Mouse (Mus musculus) cortical plate, adult 2 months (tissue): ENCODE measurements around the gene Irf7.

Source experiments
- CTCF ChIP-seq: fragments of 200-500 bp; IDR thresholded peaks from 2 replicates; pipeline ENCODE4 v1.5.1; 2011; ENCODE audit warnings: mild to moderate bottlenecking, control low read depth, low read length; ENCODE audit not compliant: insufficient read depth; ENCODE audit errors: extremely low read depth
- POLR2A ChIP-seq: fragments of 200-500 bp; IDR thresholded peaks from 2 replicates; pipeline ENCODE4 v1.6.1; 2011; ENCODE audit warnings: mild to moderate bottlenecking, low read length, control low read depth; ENCODE audit not compliant: insufficient read depth; ENCODE audit errors: extremely low read depth

DNA sequence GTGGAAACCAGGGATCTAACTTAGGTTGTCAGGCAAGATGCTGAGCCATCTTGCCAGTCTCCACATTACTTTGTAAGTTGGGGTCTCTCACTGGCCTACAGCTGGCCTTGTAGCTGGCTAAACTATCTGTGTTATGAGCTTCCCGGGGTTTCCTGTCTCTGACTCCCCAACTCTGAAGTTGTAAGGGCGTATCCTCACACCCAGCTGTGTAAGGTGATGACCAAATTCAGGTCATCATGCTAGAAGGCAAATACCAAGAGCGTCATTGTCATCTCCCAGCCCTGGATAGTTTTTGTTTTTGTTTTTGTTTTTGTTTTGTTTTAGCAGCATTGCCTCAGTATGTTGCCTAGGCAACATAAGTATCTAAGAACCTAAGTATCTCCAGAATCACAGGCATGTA is 4.3 kb upstream of the Irf7 start:
- TF ChIP-seq CTCF (no peak), POLR2A (no peak)
